Mouse (Mus musculus) heart, adult 11 months (tissue): Measurements from ENCODE around the gene Neurl4.
A peak's percentile ranks its signal among the peaks of the same experiment; 100 is the strongest.

ENCODE experiments used
- DNase-seq: peaks from one replicate; pipeline ENCODE4 v3.0.0; 2022

The Neurl4 gene

GRCm38 (mm10) chr11:69881787-69882670 is 18.8 kb upstream of the Neurl4 start:
- DNase-seq: peak; percentile 94

DNA sequence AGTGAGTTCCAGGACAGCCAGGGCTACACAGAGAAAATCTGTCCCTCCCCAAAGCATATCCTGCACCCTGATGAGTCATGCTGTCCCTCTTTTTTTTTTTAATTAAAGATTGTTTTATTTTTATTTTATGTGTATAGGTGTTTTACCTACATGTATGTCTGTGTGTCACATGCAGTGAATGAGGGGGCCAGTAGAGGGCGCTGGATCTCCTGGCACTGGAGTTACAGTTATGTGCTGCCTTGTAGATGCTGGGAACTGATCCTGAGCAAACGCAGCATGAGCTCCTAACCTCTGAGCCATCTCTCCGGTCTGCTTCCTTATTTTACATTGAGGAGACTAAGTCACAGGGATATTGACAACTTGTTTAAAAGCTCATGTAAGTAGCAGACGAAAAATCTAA is 17.8 kb upstream of the Neurl4 start:
- peak; percentile 90 for DNase-seq

GRCm38 (mm10) chr11:69883527-69884151 is 17.2 kb upstream of the Neurl4 start:
- peak; percentile 93 for DNase-seq

GRCm38 (mm10) chr11:69884240-69884639 is 16.6 kb upstream of the Neurl4 start:
- no peak for DNase-seq

- no peak for DNase-seq
Observed at GRCm38 (mm10) chr11:69884663-69885062, 16.2 kb upstream of the Neurl4 start.

DNA sequence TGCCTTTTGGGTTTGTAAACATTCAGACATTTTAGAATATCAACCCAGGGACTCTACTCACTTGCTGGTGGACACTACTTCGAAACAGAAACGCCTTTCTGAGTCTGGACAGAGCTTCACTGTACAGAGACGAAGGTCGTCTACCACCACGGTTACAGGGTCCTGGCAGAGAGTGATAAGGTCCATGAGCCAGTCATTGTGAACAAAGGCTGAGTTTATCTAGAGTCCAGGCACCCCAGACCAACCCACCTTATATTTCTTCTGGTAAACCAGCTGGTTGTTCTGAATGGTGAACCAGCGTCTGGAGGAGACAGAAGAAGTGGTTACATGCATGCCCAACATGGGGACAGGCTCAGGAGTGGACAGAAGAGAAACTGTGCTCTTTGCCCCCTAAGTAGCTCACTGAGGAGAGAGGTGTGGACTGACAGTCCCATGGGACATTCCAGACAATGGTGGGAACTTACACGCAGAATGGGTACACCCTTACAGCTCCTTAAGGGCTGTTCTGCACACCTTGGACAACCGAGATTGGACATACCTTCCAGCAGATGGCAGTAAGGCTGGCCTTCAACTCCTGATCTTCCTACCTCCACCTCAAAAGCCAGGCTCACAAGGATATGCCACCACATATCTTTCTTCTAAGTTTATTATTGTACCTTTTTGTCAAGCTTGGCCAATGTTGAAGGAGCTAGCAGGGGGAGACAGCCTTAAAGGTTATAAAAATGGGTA is 13.8 kb upstream of the Neurl4 start:
- no peak for DNase-seq

DNA sequence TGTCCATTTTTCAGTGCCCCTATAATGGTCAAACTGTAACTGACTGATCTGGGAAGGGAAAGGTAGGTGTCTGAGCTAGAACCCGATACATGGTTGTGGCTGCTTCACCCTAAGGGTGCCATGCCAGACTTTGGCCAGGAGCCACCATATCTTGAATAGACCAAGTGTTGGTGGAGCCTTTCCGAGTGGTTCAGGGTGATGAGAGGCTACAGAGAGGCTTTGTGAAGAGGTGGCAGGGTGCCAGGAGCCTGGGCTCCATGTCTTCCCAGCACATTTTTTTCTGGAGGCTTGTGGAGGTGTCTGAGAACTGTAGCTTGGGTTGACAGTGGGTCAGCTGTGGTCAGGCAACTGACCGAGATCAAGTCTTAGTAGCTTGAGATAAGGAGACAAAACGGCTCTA is 9.4 kb upstream of the Neurl4 start:
- DNase-seq: peak; percentile 88

- peak; percentile 90 for DNase-seq
Observed at GRCm38 (mm10) chr11:69894671-69895070, 6.2 kb upstream of the Neurl4 start.

GRCm38 (mm10) chr11:69895291-69895690 is 5.6 kb upstream of the Neurl4 start, which contains the start of gene Acap1:
Acap1 (minus strand) TSS chr11:69895539.
- DNase-seq: peak; percentile 87

- DNase-seq: no peak
Observed at GRCm38 (mm10) chr11:69899870-69900269, 1.0 kb upstream of the Neurl4 start.

- peak; percentile 100 for DNase-seq
Observed at GRCm38 (mm10) chr11:69901406-69901846, 554 bp downstream of the Neurl4 start.

DNA sequence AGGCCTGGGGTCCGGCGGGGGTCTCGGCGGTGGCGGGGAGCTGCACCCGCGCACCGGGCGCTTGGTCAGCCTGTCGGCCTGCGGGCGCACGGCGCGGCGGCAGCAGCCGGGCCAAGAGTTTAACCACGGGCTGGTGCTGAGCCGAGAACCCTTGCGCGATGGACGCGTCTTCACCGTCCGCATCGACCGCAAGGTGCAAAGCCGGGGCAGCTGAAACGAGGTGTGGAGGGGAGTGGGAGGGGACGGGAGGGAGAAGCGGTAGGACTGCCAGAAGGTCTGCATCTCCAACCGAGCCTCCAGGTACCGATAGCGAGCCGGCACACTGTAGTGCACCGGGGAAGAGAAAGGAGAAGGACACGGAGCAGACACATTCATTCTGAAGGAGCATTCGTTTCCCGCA is 1.1 kb downstream of the Neurl4 start:
- no peak for DNase-seq

DNA sequence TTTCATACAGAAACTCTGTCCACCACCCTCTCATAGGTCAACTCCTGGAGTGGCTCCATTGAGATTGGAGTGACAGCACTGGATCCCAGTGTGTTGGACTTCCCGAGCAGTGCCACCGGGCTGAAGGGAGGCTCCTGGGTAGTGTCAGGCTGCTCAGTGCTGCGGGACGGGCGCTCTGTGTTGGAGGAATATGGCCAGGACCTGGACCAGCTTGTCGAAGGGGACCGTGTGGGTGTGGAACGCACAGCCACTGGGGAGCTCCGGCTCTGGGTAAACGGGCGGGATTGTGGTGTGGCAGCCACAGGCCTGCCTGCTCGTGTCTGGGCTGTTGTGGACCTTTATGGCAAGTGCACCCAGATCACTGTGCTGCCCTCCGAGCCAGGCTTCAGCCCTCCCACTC is 2.1 kb downstream of the Neurl4 start:
- DNase-seq: peak; percentile 94

DNA sequence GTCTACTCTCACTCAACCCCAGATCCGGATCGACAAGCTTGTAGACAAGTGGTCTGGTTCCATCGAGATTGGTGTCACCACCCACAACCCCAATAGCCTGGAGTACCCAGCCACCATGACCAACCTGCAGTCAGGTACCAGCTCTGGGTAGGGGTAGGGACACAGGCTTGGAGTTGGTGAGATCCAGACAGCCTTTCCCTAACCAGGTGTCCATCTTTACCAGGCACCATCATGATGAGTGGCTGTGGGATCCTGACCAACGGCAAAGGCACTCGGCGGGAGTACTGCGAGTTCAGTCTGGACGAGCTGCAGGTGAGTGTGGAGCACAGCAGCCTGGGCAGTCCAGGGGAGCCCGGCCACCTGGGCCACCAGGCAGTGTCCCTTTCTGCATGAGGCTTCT is 3.4 kb downstream of the Neurl4 start:
- peak; percentile 91 for DNase-seq

DNA sequence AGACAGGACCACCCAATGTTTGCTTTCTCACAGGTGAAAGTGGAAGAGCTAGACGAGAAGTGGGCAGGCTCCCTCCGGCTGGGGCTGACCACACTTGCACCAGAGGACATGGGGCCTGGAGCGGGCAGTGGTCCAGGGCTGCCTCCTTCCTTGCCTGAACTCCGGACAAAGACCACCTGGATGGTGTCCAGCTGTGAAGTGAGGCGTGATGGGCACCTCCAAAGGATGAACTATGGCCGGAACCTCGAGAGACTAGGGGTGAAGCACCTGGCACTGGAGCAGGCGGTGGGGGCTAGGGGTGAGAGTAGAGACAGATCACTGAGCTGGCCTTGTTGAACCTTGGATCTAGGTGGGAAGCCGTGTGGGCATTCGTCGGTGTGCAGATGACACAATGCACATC is 7.8 kb downstream of the Neurl4 start:
- peak; percentile 87 for DNase-seq

DNA sequence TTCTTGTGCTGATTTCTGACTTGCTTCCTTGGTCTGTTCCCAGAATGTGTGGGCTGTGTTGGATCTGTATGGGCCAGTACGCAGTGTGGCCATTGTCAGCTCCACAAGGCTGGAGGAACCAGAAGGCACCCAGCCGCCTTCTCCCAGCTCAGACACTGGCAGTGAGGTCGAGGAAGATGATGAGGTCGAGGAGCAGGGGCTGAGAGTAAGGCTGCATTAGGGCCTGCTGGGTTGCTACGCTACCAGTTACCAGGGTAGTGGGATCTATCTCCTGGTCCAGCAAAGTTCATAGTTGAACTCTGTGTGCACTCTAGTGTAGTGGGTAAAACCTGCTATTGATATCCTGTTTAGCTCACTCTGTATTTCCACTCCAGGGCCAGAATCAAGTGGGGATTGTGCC is 8.3 kb downstream of the Neurl4 start:
- peak; percentile 87 for DNase-seq

DNA sequence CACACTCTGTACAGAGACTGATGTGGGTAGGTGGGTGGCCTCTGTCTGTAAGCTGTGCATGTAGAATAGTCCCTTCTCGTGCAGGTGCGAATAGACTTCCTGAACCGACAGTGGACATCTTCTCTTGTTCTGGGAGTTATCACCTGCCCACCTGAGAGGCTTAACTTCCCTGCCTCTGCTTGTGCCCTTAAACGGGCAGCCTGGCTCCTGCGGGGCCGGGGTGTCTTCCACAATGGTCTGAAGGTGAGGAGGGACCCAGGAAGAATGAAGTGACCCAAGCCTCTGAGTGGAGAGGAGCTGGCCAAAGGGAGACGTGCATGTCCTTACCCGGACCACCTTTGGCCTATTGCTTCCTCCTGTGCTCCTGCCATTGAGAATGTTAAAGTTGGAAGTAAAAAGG is 9.3 kb downstream of the Neurl4 start:
- DNase-seq: peak; percentile 89

DNA sequence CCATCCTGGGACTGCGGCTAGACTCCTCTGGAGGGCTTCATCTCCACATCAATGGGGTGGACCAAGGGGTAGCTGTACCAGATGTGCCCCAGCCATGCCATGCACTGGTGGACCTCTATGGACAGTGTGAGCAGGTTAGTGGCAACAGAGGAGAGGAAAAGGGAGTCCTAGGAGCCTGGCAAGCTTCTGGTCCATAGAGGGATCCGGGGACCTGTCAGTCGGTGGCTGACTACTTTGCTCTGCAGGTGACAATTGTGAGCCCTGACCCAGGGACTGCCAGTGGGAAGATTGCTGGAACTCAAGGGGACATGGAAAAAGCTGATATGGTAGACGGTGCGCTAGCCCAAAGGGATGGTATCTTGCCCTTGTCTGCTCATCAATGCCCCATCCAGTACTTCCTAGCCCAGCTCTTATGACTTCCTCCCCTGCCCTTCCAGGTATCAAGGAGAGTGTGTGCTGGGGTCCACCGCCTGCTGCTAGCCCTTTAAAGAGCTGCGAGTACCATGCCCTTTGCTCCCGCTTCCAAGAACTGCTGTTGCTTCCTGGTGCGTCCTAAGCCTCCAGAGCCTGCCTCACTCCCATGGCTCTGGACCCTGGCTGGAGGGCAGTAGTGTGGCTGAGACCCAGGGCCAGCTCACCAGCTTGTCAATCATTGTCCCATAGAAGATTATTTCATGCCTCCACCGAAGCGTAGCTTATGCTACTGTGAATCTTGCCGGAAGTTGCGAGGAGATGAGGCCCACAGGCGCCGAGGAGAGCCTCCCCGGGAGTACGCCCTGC is 10.1 kb downstream of the Neurl4 start:
- DNase-seq: peak; percentile 87

- peak; percentile 90 for DNase-seq
Observed at GRCm38 (mm10) chr11:69911701-69912100, 10.8 kb downstream of the Neurl4 start.

GRCm38 (mm10) chr11:69912716-69913530 is 12.1 kb downstream of the Neurl4 start:
- DNase-seq: peak; percentile 93

GRCm38 (mm10) chr11:69913554-69914371 is 12.9 kb downstream of the Neurl4 start, which contains the start of gene Gps2:
Gps2 (plus strand) TSS chr11:69913888.
- DNase-seq: peak; percentile 99
